Mouse (Mus musculus) megakaryocyte progenitor cell, adult 5-6 weeks (primary cell): ENCODE measurements around the gene Nckap5. TPM values are rescaled to one million over a fixed set of nuclear protein-coding genes. Genes with fewer than 3 reads are reported as not detected.
"Not testable (repeated sequence)": the region's sequence is repeated elsewhere in the genome, so short reads cannot be mapped to it uniquely, and the experiment has no call there.

ENCODE experiments used
- ATAC-seq: replicated peaks from 2 replicates; pipeline ENCODE4 v1.8.0; 2016; ENCODE audit warnings: mild to moderate bottlenecking, moderate TSS enrichment, inconsistent platforms; ENCODE audit not compliant: poor library complexity
- total RNA-seq, 2 experiments: library from RNA; stranded (forward) in 1 of 2; stranded (reverse) in 1 of 2; fragments of 157-497, 149-512 nt in 1 of 2; fragments of 200-1000 nt in 1 of 2; gene quantifications; 2 replicates each; pipeline versions ENCODE4 v1.2.3 to v1.2.4; 2015 to 2017

Gene Nckap5
- total RNA-seq, 2 experiments from 2014 or later, result 0.08 TPM; not detected in 1

DNA sequence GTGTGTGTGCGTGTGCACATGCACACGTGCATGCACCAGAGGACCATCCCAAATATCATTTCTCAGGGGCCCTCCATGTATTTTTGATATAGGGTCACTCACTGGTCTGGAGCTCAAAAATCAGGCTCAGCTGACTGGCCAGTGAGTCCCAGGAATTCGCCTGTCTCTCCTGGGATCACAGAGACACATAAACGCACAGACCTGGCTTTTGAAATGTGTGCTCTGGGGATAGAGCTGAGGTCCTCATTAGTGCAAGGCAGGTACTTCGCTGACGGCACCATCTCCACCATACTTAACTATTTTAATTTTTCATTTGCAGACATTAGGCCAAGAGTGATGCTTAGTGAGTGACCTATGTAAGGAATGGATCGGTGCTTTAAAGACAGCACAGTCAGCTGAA, 743.4 kb downstream of the Nckap5 start:
- ATAC-seq, result no peak

- ATAC-seq, result no peak
Measured at GRCm38 (mm10) chr1:126076312-126076711, 754.3 kb downstream of the Nckap5 start.

- no peak for ATAC-seq
Measured at GRCm38 (mm10) chr1:126070861-126071260, 759.7 kb downstream of the Nckap5 start.

- no peak for ATAC-seq
Measured at GRCm38 (mm10) chr1:126051491-126051890, 779.1 kb downstream of the Nckap5 start.

DNA sequence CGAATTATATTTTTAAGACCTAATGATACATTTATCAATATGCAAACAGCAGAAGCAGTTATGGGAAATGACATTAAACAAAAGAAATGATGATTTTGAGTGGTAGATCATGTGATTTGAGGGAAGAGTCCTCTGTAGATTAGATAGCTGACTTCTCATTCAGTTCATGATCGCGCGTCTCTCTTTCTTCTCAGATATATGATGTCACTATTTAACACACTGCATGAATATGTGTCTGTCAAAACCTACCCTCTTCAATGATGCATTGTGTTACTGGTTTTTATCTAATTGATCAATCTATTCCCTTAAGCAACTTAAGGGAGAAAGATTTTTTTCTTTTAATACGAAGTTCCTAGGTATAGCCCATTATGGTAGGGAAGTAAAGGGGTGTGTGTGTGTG, 787.7 kb downstream of the Nckap5 start:
- ATAC-seq, result no peak

DNA sequence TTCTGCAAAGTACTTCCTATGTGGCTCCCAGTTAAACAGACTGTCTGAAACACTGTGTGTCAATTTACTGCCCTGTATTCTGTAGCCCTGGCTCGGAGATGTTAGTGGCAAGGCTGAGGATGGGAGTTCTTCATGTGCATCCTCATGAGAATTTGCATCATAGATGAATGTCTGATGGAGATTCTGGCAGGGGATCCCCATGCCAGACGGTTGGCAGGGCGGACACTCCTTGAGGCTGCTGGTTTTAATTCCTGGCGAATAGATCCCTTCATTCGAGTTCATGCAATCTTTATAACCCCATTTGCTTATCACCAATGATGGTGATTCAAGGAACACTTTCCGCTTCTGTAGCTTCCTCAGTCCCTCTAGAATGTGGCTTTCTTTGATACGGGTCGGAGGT, 803.1 kb downstream of the Nckap5 start:
- no peak for ATAC-seq

- ATAC-seq, result no peak
Measured at GRCm38 (mm10) chr1:126024518-126024917, 806.1 kb downstream of the Nckap5 start.

DNA sequence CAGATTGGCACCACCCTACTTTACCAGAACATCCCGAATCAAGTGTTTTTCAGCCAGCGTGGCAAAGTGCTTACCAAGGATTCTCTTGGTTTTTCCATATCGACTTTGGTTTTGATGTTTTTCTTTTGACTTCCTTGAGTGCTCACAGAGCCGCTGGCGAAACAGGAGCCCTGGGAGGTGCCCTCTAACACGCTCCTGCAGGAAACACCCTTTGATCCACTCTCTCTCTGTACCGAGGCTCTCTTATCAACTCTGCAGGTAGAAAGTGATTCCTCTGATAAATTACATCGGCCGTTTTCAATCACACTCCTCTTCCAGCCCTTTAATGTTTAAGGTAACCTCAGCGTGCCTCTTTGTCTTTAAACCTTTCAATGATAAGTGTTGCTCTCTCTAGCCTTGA, 807.6 kb downstream of the Nckap5 start:
- ATAC-seq, result no peak

GRCm38 (mm10) chr1:126018654-126019053, 811.9 kb downstream of the Nckap5 start:
- not testable (repeated sequence) for ATAC-seq

DNA sequence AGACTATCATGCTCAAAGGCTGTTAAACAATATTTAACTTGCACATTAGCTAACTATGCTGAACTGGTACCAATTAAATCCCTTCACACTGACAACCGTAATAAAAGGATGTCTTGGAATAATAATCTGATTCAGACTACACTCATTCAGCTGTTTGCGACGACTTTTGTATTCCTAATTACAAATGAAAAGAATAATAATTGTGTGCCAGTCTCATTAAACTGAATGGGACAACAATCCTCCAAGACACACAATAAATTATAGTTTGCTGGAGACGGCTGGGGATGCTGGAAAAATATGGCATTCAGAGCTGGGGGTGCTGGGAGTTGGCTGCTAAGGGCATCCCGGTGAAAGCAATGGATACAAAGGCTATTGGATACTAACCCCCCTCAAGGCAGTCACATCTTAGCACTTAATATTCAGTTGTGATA, 818.9 kb downstream of the Nckap5 start:
- no peak for ATAC-seq

GRCm38 (mm10) chr1:126007571-126007970, 823.0 kb downstream of the Nckap5 start:
- ATAC-seq, result no peak

DNA sequence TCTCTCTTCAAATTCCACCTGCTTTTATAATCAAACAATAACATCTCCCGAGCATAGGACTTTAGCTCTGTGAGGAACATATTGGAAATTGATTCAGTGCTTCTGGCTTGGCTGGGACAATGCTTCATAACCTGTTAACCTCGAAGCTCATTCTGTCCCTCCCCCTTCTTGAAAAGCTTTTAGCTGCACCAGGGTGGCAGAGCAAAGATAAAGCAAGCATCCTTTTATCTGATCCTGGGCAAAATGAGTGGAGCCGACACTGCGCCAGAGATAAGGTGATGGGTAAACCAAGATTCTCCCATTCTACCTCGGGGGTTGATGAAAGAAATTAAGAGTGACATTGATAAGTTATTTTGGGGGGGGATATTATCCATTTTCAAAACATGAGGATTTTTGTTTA, 824.9 kb downstream of the Nckap5 start:
- no peak for ATAC-seq

GRCm38 (mm10) chr1:125996540-125996939, 834.1 kb downstream of the Nckap5 start:
- ATAC-seq, result no peak

DNA sequence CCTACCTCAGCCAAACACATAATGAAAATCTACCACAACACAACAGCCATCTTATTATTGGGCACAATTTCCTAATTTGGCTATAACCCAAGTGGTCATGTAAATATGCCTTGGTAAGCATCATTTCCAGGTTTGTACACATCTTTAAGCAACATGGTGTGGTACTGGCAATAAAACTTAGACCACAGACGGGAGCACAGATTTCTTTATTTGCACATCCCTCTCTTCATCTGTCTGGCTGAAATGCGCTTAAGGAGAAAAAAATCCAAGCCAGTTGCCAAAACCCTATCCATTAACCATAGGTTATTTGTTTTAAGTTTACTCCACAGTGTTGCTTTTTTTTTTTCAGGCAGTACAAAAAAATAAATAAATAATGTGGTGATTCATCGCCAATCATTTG, 842.8 kb downstream of the Nckap5 start:
- no peak for ATAC-seq

DNA sequence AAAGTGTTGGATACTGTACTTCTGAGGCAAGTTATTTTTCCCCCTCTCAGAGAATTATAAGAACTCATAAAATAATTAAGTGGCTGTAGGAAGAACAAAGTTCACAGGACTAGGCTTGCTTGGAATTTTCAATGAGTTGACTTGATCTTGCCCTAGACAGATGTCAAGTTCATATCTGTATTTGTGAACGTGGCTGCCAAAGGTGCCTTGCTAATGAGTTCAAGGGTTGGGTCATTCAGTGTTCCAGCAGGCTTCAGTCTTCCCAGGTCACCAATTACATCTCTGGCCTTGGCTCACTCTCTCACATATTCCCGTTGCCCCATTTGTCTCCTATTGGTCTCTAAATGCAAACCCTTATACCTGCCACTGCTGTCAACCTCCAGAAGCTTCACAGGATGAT, 846.0 kb downstream of the Nckap5 start:
- ATAC-seq, result no peak

GRCm38 (mm10) chr1:125974649-125975048, 856.0 kb downstream of the Nckap5 start:
- ATAC-seq, result no peak

DNA sequence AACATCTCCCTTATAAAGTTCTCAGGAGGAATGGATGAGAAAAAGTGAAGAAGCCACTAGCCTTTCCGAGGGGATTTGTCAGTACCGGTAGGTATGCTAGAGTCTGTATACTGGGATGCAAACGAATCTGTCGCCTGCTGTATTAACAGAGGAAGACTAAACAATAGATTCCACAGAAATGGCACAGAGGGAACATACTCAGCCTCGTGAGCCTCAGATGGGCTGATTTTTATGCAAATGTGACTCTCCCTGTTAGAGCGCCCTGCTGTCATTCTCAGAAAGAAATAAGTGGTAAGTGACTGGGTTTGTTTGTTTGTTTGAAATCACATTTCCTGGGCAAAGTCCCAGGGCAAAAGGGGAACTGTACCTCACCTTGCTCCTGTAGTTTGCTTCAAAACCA, 858.7 kb downstream of the Nckap5 start:
- no peak for ATAC-seq

DNA sequence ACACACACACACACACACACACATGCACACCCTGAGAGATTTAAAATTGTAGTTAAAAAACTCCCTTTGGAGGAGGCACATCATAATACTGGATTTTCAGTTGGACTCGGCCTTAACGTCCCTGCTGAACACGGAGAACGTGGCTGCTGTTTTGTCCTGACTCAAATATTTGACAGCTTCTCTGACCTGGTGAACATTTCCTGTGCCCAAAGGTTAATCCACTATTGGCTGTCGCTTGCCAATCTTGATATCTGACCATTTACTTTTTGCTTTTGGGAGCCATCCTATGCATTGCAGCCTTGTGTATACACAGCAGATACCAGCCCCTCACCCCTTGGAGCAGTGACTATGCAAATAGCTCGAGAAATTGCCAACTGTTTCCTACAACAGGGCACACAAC, 862.9 kb downstream of the Nckap5 start:
- ATAC-seq, result no peak

- no peak for ATAC-seq
Measured at GRCm38 (mm10) chr1:125951026-125951425, 879.6 kb downstream of the Nckap5 start.

DNA sequence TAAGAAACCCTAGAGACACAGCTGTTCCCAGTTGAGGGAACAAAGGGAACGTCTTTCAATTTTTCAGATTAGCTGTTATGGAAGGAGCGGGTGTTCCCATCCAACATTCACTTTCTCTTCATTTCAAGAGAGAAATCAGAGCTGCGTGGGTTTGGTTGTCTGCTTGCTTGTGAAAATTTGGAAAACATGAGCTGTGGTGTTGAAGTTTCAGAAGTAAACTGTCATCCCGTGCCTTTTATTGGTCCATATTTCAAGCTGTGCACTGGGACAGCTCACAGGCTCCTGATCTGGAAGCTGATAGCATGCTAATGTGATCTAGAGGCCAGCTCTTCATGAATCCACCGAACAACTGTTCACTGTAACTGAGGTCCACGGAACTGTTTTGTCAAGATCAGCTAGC, 881.5 kb downstream of the Nckap5 start:
- no peak for ATAC-seq

DNA sequence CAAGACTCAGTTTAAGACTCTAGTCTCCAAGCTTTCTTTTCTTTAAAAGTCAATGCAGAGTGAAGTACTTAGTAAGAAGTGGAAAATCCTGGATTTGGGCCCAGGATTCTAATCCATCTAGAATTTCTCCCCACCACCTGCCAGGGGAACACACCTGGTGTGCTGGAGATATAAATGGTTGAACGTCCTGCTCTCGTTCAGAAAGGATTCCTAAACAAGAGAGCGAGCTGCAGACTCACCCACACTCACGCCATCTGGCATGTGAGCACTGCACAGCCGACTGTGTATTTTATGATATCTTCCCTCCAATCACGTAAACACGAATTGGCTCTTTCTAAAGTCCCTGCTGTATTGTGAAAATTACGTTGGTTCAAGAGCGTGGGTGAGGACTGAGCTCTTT, 885.5 kb downstream of the Nckap5 start:
- no peak for ATAC-seq

DNA sequence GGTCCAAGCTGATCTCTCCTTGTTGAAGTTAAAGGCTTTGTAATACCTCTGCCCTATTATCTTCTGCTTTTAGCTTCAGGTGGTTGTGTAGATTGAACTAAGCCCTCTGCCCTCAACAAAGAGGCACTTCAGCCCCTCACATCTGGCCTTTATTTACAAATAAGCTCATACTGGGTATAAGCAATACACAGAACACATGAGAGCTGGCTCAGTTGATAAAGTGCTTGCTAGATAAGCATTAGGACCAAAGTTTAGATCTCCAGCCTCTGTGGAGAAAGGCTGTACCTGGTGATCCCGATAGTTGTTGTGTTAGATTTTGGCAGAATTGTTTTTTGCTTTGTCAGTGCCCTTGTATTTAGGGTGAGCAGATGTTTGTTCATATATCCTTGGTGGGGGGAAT, 887.3 kb downstream of the Nckap5 start:
- no peak for ATAC-seq

GRCm38 (mm10) chr1:125925486-125925885, 905.1 kb downstream of the Nckap5 start:
- no peak for ATAC-seq

DNA sequence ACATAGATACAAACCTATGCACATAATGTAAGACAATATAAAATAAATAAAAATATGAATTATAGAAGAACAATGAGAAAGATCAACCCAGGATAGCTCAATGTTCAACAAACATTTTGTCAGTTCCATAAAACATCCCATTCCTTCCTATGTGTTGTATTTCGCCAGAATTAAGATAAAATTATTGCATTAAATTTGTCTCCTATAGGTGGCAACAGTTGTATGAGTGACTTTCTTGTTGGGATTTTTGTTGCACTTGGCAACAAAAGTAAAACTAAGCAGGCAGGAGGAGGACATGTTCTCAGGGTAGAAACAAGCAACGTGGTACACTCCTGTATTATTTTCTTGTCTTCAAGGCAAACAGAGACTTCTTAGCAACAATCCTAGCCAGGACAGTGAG, 907.5 kb downstream of the Nckap5 start:
- no peak for ATAC-seq
